Mouse (Mus musculus) left cerebral cortex, adult 2 months (tissue): Measurements from ENCODE around the gene Hook2. TPM values are rescaled to one million over a fixed set of nuclear protein-coding genes. Genes with fewer than 3 reads are reported as not detected.
A peak's percentile ranks its signal among the peaks of the same experiment; 100 is the strongest.

Experiments used
- DNase-seq, 2 experiments: peaks; one replicate each; pipeline ENCODE4 v3.0.0; 2021 to 2022; ENCODE audit warnings: low spot score in 2 of 2, mixed read lengths in 1 of 2; ENCODE audit errors: extremely low spot score in 1 of 2
- H3K27ac ChIP-seq: fragments of 200-600 bp; 2 replicates; pipeline ENCODE4 v1.8.1; 2022
- H3K4me3 ChIP-seq: fragments of 200-600 bp; 2 replicates; pipeline ENCODE4 v1.8.1; 2022
- CTCF ChIP-seq: fragments of 200-600 bp; IDR thresholded peaks from 2 replicates; pipeline ENCODE4 v1.8.1; 2022; ENCODE audit warnings: antibody characterized with exemption, mild to moderate bottlenecking, moderate library complexity
- intact Hi-C: fragments of 180-260 bp; cut with DNase I; formaldehyde crosslinking; loops from one replicate; pipeline ENCODE4 v1.15.1; 2025
- total RNA-seq, 2 experiments: library from RNA; stranded (reverse); gene quantifications; 2 replicates each; pipeline ENCODE4 v1.2.3; 2021

The Hook2 gene
- total RNA-seq, 2 experiments from 2014 or later, result 11.3 to 11.6 TPM

GRCm38 (mm10) chr8:84963952-84964351, 26.5 kb upstream of the Hook2 start:
- DNase-seq, result no peak
- TF ChIP-seq CTCF, result peak; percentile 5
- intact Hi-C loops, result no loop called here
- no peak overlapping the region for H3K4me3 ChIP-seq
- H3K27ac ChIP-seq, result no peak overlapping the region

GRCm38 (mm10) chr8:84965731-84966291, 24.6 kb upstream of the Hook2 start:
- Histone ChIP-seq H3K4me3 (peak overlapping the region; percentile 73), H3K27ac (peak overlapping the region; percentile 58; the same call in 1 of the 2 replicates)
- peak; percentile 87 to 93 for DNase-seq
- intact Hi-C loops, result no loop called here
- TF ChIP-seq CTCF, result no peak

- no peak for TF ChIP-seq CTCF
- DNase-seq, result no peak
- intact Hi-C loops, result no loop called here
- no peak overlapping the region for H3K27ac ChIP-seq
- H3K4me3 ChIP-seq, result no peak overlapping the region
These were observed 23.8 kb upstream of the Hook2 start for GRCm38 (mm10) chr8:84966603-84967002.

GRCm38 (mm10) chr8:84967532-84968304, 22.7 kb upstream of the Hook2 start:
- H3K4me3 ChIP-seq, result no peak overlapping the region
- no peak for TF ChIP-seq CTCF
- H3K27ac ChIP-seq, result no peak overlapping the region
- intact Hi-C loops, result no loop called here
- no peak for DNase-seq

GRCm38 (mm10) chr8:84968650-84969049, 21.8 kb upstream of the Hook2 start:
- intact Hi-C loops, result no loop called here
- Histone ChIP-seq H3K27ac (peak overlapping the region; percentile 90), H3K4me3 (peak overlapping the region; percentile 56)
- no peak for TF ChIP-seq CTCF
- DNase-seq, result no peak

GRCm38 (mm10) chr8:84969241-84970134, 20.9 kb upstream of the Hook2 start, which contains the start of the genes Gm49661, Prdx2 and Rnaseh2a:
Gene Gm49661 (minus strand): TSS chr8:84969433.
Gene Prdx2 (plus strand): TSS chr8:84969587.
Gene Rnaseh2a (minus strand): TSS chr8:84969767.
- Histone ChIP-seq H3K4me3 (peak within 1 kb of the TSS; percentile 56), H3K27ac (peak within 1 kb of the TSS; percentile 90)
- intact Hi-C loops, result no loop called here
- TF ChIP-seq CTCF, result no peak
- peak; percentile 74 to 76 for DNase-seq

- DNase-seq, result no peak
- intact Hi-C loops, result no loop called here
- H3K4me3 ChIP-seq, result peak overlapping the region; percentile 56
- peak overlapping the region; percentile 90 for H3K27ac ChIP-seq
- no peak for TF ChIP-seq CTCF
These were observed 20.1 kb upstream of the Hook2 start for GRCm38 (mm10) chr8:84970135-84970790.

- no peak for TF ChIP-seq CTCF
- Histone ChIP-seq H3K27ac (no peak overlapping the region), H3K4me3 (peak overlapping the region; percentile 56)
- intact Hi-C loops, result no loop called here
- DNase-seq, result no peak
These were observed 19.5 kb upstream of the Hook2 start for GRCm38 (mm10) chr8:84970913-84971312.

- intact Hi-C loops, result no loop called here
- no peak for DNase-seq
These were observed 17.3 kb upstream of the Hook2 start for GRCm38 (mm10) chr8:84973079-84973478.

GRCm38 (mm10) chr8:84973803-84974542, 16.4 kb upstream of the Hook2 start:
- DNase-seq, result no peak
- no peak overlapping the region for H3K27ac ChIP-seq
- peak; percentile 86 for TF ChIP-seq CTCF
- H3K4me3 ChIP-seq, result no peak overlapping the region
- intact Hi-C loops, result loop anchor here (1.0 kb wide), 1 partner anchor 16 kb away; the partner anchor contains the start of gene Hook2

More at GRCm38 (mm10) chr8:84973079-84973478, 17.3 kb upstream of the Hook2 start:
- Histone ChIP-seq H3K4me3 (no peak overlapping the region), H3K27ac (no peak overlapping the region)
- no peak for TF ChIP-seq CTCF
